Mouse (Mus musculus): ENCODE results near the gene Pbld1.

Pbld1 gene

GRCm38 (mm10) chr10:63092616-63093550, 32.9 kb downstream of the Pbld1 start:
- 69% methylated on average over 10 of the region's 10 CpGs for WGBS

DNA sequence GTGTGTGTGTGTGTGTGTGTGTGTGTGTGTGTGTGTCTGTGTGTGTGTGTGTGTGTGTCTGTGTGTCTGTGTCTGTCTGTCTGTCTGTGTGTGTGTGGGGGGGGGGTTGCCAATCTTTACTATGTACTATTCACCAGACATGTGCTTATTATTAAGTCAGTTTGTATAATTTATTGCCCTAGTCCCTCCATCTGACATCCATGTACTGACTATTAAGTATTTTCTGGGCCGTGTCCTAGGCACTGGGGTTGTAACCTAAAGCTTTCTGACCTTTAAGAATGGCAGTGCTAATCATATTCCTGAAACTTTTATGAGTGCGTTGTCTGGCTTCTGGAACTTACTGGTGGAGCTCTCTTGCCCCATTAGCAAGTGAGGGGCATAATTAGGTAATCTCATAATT, 36.8 kb downstream of the Pbld1 start:
- 87% methylated on average over 2 of the region's 2 CpGs for WGBS

- 79% methylated on average over 12 of the region's 12 CpGs for WGBS
Observed at GRCm38 (mm10) chr10:63098191-63098590, 38.2 kb downstream of the Pbld1 start.

- 10% methylated on average over 16 of the region's 16 CpGs for WGBS
Observed at GRCm38 (mm10) chr10:63099521-63099920, 39.6 kb downstream of the Pbld1 start, which contains the start of gene Atoh7. Gene Atoh7 (plus strand): TSS chr10:63099651.

- WGBS, result under 1% methylated on average over 57 of the region's 62 CpGs
Observed at GRCm38 (mm10) chr10:63099941-63100562, 40.1 kb downstream of the Pbld1 start.

DNA sequence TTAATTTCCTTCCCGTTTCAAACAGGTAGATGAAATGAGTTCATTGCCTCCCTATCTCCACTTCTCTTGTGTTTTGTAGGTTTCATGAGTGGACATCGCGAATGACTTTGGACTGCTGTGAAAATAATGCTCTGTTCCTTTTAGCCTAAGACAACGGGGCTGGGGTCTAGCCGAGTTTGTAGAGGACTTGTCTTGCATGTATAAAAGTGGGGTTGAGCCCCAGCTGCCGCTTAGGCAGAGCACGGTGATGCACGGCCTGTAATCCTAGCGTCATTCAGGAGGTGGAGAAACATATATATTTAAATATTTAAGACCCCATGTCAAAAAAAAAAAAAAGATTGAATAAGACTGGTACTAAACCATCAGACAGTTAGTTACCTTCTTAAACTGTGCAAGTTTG, 40.7 kb downstream of the Pbld1 start:
- WGBS, result 4% methylated on average over 9 of the region's 9 CpGs

GRCm38 (mm10) chr10:63113027-63113604, 53.2 kb downstream of the Pbld1 start:
- WGBS, result 36% methylated on average over 5 of the region's 5 CpGs

GRCm38 (mm10) chr10:63113716-63114360, 53.9 kb downstream of the Pbld1 start:
- 84% methylated on average over 6 of the region's 6 CpGs for WGBS

DNA sequence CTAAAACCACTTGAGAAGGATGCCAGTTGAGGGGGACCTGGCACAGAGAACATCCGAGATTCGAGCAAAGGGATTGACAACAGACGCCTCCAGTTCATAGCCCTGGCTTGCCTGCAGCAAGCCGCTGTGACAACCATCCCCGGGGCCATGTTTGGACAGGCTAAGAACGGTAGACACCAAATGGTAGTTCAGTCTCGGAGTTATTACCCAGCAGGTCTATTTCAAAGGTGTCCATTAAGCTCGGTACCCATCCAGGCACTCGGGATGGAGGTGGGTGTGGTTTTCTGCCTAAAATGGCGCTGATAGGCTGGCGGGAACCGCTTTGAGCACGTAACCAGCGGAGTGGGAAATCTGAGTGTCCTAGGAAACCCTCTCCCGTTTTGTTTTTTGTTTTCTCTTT, 55.9 kb downstream of the Pbld1 start:
- 78% methylated on average over 15 of the region's 15 CpGs for WGBS

DNA sequence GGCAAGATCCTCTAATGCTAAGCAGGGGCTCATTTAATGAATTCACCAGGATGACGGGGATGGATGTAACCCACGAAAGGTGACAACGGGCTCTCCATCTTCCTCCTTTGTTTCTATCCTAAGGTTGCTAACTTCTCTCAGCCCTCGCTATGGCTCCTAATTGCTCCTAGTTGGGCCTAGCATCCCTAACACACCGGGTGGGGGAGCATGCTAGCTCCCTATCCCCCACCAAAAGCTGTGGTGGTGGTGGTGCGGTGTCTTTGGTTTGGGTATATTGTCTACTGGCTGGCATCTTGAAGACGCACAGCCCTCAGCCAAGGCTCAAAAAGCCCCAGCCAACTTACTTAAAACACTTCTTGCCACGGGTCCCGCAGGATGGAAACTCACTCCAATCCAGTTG, 56.4 kb downstream of the Pbld1 start:
- 93% methylated on average over 9 of the region's 9 CpGs for WGBS

- WGBS, result 97% methylated on average over 8 of the region's 8 CpGs
Observed at GRCm38 (mm10) chr10:63117583-63117982, 57.6 kb downstream of the Pbld1 start.

DNA sequence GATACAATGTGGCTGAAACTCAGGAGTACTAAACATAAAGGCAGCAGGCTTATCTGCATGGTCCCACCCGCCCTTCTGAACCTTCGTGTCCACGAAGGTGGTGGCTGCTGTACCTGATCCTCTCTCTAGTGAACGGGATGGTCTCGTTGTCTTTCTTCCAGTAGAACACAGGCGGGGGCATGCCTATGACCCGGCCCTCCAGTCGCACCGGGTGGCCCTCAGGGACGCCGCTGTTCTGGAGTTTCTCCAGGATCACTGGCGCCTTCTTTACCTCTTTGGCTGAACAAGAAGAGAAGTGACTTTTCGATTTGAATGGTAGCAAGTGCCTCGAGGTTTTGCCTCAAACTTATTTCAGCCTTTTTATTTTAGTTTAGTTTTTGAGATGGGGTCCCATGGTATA, 60.0 kb downstream of the Pbld1 start:
- 85% methylated on average over 14 of the region's 14 CpGs for WGBS

GRCm38 (mm10) chr10:63121961-63122360, 62.0 kb downstream of the Pbld1 start:
- WGBS, result 86% methylated on average over 14 of the region's 14 CpGs

DNA sequence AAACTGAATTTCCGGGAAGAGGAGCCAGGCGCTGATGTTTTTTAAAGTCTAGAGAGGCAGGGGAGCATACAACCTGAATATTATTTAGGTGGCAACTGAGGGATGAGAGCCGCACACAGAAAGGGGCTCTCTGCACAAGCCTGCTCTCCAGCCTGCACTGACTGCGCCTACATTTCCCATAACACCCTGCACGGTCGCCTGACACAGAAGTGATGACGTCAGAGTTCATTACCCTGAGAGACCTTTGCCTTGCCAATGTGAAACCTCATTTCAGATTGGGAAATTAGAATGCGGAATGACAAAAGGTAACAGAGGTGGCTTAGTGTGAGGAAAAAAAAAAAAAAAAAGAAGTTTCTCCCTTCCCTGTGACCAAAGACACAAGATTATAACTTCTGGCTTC, 62.6 kb downstream of the Pbld1 start:
- 46% methylated on average over 8 of the region's 8 CpGs for WGBS

- WGBS, result 85% methylated on average over 8 of the region's 8 CpGs
Observed at GRCm38 (mm10) chr10:63123141-63123540, 63.2 kb downstream of the Pbld1 start.

GRCm38 (mm10) chr10:63124016-63124415, 64.1 kb downstream of the Pbld1 start:
- WGBS, result 91% methylated on average over 10 of the region's 10 CpGs

GRCm38 (mm10) chr10:63125343-63125742, 65.4 kb downstream of the Pbld1 start:
- 41% methylated on average over 11 of the region's 11 CpGs for WGBS

DNA sequence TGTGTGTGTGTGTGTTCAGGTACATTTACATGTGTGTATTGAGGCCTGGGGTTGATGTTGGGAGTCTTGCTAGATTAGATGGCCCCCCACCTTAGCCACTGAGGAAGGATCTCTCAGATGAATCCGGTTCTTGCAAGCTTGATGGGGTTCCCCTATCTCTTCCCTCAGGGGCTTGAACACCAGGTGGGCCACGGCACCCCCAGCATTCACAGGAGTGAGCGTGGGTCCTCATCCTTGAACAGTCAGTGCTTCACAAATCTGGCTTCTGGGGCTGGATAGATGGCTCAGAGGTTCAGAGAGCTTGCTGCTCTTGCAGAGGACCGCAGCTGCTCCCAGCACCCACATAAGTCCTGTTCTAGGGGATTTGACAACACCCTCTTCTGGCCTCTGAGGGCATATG, 66.2 kb downstream of the Pbld1 start:
- 95% methylated on average over 4 of the region's 4 CpGs for WGBS

- 95% methylated on average over 6 of the region's 6 CpGs for whole genome bisulfite sequencing
Observed at GRCm38 (mm10) chr10:63127156-63127555, 67.2 kb downstream of the Pbld1 start.

All from cerebral cortex, adult 2 months (tissue).